Mouse (Mus musculus): Measurements from ENCODE around the gene Snx1.

GRCm38 (mm10) chr9:66088411-66088810 is 38.0 kb downstream of the Snx1 start:
- TF ChIP-seq POLR2A (IDR thresholded peaks at IDR 0.05; ENCODE audit: borderline replicate concordance, extremely low read depth, low read depth, low read length) = no peak
- TF ChIP-seq CTCF (IDR thresholded peaks at IDR 0.05; ENCODE audit: insufficient read depth, low read length) = peak; percentile 74

Measured in lung, adult 2 months (tissue).